Mouse (Mus musculus): ENCODE measurements around the gene Izumo1r. TPM values are rescaled to one million over a fixed set of nuclear protein-coding genes. Genes with fewer than 3 reads are reported as not detected.

The Izumo1r gene
- total RNA-seq, 2 experiments from 2014 or later: not detected

DNA sequence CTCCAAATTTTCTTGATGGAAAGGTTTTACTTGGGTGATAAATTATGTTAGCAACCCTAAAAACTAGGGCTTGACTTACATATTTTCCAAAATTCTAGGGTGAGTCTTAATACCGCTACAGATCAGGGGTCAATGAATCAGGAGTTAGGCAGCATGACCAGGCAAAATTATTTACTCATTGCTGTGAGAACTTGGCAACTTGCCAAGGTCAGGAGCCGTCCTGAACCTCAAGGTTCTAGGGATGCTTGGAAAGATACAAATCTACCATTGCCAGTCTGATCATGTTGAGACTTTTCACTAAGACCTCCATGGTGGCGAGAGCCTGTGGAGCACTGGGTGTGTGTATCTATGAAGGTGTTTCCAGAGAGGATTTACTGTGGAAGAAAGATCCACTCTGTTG, 32.2 kb downstream of the Izumo1r start:
- intact Hi-C loops (cut with DNase I; ENCODE audit: low total_unique reads): no loop called here
- DNase-seq: no peak

DNA sequence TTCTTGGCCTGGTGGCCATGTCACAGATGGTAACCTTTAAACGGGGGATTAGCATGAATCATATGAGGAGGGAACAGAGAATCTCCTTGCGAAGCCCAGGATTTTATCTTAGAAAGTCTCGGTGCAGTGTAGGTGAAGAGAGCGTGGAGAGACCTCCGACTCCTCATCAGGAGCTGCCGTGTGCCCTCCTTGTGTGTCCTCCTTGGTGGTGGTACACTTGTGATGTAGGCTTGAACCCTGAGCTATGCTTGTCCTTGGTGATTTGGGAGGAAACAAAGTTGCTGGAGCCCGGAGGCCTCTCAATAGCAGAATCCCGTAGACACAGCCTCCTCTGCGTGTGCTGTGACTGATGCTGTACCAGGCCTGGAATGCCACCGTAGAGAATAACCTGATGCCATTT, 32.9 kb downstream of the Izumo1r start:
- DNase-seq: no peak
- intact Hi-C loops (cut with DNase I; ENCODE audit: low total_unique reads): no loop called here

DNA sequence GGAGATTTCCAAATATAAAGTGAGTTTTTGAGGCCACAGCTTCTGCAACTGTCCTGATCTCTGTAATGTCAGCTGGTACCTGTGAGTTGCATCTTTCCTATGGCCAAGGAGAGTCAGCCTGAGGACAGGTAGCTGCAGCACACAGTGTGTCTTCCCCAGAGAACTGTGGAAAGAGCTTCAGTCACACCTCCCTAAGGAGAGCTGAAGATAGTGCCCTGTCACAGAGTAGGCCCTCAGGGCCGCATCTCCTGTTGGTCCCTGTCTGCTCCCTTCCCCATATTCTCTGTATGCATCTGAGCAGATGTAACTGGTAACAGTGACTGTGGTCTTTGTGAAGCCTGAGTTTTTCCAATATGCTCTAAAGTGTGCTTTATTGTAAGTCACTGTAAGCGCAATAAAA, 33.4 kb downstream of the Izumo1r start:
- intact Hi-C loops (cut with DNase I; ENCODE audit: low total_unique reads): no loop called here
- DNase-seq: no peak

DNA sequence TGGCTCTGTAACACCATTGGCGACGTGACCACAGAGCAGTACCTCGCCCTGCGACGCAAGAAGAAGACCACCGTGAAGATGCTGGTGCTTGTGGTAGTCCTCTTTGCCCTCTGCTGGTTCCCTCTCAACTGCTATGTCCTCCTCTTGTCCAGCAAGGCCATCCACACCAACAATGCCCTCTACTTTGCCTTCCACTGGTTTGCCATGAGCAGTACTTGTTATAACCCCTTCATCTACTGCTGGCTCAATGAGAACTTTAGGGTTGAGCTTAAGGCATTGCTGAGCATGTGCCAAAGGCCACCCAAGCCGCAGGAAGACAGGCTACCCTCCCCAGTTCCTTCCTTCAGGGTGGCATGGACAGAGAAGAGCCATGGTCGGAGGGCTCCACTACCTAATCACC, 35.4 kb downstream of the Izumo1r start:
- no peak for DNase-seq
- intact Hi-C loops (cut with DNase I; ENCODE audit: low total_unique reads): no loop called here

- intact Hi-C loops (cut with DNase I; ENCODE audit: low total_unique reads): no loop called here
- DNase-seq: peak; percentile 36
Observed at GRCm38 (mm10) chr9:14866957-14867356, 36.8 kb downstream of the Izumo1r start.

DNA sequence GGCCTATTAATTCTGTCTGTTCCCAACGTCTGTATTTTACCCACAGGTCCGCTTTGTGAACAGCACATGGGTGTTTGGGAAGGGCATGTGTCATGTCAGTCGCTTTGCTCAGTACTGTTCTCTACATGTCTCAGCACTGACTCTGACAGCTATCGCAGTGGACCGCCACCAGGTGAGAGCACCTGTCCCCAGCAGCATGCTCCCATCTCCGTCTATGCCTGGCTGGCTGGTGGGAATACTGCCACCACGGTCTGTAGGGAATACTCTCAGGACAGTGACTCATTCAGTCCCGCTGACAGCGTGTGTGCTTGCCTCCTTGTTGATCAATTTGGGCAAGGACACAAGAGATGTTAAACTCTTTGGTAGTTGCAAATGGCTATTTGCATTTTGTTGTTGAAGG, 39.0 kb downstream of the Izumo1r start:
- DNase-seq: no peak
- intact Hi-C loops (cut with DNase I; ENCODE audit: low total_unique reads): loop anchor here (5.0 kb wide), 1 partner anchor 153 kb away; no protein-coding TSS in a partner anchor

DNA sequence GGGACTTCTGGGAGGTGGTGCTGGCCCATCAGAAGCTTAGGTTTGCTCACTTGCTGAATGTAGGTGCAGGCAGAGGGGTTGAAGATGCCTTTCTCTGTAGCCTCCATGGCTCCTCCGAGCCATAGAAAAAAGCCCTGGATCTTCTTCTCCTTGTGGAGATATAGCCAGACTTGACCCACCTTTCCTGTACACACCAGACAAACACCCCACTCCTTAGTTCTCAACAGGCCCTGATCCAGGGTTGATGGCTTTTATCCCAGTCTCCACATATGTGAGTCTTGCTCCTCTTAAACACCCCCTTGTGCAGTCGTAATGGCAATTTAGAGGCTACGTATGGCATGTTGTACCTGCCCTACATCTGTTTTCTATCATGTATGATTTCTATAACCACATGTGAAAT, 40.6 kb downstream of the Izumo1r start:
- intact Hi-C loops (cut with DNase I; ENCODE audit: low total_unique reads): loop anchor here (5.0 kb wide), 1 partner anchor 154 kb away; no protein-coding TSS in a partner anchor

DNA sequence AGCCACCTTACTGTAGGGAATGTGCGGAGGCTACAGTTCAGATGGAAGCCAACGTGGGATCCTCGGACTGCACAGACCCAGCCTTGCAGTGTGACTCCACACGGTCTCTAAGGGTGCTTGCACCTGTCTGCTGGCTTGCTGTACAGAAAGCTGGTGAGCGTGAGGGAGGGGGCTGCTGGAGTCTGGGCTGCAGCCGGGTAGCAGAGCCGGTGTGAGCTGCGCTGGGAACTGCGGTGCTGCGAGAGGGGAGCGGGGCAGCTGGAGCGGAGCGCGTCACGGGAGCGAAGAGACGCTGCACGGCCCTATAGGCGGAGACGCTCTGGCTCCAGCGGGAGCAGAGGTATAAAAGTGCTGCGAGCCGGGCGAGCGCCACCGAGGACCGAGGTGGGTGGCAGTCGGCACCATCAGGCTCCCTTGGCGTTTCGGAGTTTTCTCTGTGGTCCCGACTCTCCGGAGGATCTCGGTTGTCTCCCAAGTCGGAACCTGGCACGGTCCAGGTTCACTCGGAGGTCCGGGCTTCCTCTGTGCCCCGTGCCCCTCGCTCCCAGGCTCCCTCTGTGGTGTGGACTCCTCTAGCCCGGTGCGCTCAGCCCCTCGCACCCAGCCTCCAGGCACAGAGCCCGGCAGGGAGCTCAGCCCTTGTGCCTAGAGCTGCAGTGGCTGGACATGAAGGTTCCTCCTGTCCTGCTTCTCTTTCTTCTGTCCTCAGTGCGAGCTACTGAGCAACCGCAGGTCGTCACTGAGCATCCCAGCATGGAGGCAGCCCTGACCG, 43.7 kb downstream of the Izumo1r start, which contains the start of gene Gpr83:
Gene Gpr83 (plus strand): TSS at position 343 of the 772 bp plus-strand sequence.
- intact Hi-C loops (cut with DNase I; ENCODE audit: low total_unique reads): loop anchor here (5.0 kb wide), 1 partner anchor 157 kb away; no protein-coding TSS in a partner anchor
- no peak for DNase-seq

More for the DNA sequence above, 40.6 kb downstream of the Izumo1r start:
- no peak for DNase-seq

DNA sequence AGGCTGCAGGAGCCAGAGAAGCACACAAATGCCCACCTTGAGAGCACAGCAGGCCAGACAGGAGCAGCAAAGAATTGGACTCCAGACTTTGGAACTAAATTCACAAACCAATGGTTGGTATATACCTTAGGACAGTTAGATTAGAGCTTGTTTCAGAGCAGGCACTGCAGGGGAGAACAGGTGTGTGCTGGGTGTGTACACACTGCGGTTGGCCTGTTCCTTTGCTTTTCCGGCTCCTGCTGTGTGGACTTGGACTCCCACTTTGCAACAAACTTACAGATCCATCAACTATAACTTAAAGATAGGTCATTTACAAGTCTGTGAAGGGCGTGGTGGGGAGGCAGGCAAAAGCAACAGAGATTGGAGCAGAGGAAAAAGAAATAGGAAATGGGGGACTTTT, 45.0 kb downstream of the Izumo1r start:
- intact Hi-C loops (cut with DNase I; ENCODE audit: low total_unique reads): no loop called here
- no peak for DNase-seq

DNA sequence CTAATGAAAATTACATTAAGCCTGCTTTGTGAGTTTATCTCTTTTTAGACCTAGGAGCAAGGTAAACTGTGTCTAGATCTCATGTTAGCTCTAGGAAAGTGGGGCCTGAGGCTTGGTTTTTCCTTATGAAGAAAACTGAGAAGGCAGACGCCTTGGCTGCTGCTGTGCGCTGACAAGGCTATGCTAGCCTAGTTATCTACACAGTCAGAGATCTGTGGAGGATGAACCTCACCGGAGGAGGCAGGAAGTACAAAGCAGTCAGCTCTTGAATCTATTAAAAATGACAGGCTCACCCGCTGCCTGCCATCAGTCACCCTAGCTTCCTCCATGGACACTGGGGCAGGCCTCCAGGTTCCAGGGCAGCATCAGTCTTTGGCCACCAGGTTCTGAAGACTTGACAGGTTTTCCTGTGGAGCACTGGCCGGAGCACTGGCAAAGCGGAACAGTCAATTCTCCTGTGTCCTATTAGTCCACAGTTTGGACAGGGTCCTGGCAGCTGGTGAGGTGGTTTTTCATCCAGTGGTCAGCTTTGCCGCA, 45.5 kb downstream of the Izumo1r start:
- intact Hi-C loops (cut with DNase I; ENCODE audit: low total_unique reads): no loop called here
- no peak for DNase-seq

- no peak for DNase-seq
- intact Hi-C loops (cut with DNase I; ENCODE audit: low total_unique reads): no loop called here
Observed at GRCm38 (mm10) chr9:14856922-14857654, 46.7 kb downstream of the Izumo1r start.

DNA sequence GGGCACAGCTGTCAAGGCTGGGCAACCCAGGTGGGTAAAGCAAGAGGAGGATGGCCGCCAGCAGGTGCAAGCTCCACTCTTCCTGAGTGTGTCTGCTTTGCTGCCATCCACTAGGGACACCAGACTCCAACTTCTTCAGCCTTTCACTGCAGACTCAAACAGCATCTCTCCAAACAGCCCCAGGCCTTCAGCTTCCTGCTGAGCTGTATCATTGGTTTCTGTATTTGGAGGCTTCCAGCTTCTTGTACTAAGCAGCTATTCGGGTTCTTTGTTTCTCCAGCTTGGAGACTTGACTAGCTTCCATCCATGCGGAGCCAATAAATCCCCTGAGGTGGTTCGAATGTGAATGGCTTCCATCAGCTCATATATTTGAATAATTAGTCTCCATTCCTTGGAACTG, 49.2 kb downstream of the Izumo1r start:
- intact Hi-C loops (cut with DNase I; ENCODE audit: low total_unique reads): no loop called here
- no peak for DNase-seq

GRCm38 (mm10) chr9:14848267-14848935, 55.3 kb downstream of the Izumo1r start:
- intact Hi-C loops (cut with DNase I; ENCODE audit: low total_unique reads): no loop called here
- no peak for DNase-seq

- intact Hi-C loops (cut with DNase I; ENCODE audit: low total_unique reads): no loop called here
- DNase-seq: no peak
Observed at GRCm38 (mm10) chr9:14846428-14846827, 57.3 kb downstream of the Izumo1r start.

- intact Hi-C loops (cut with DNase I; ENCODE audit: low total_unique reads): no loop called here
- DNase-seq: no peak
Observed at GRCm38 (mm10) chr9:14843901-14844300, 59.8 kb downstream of the Izumo1r start.

DNA sequence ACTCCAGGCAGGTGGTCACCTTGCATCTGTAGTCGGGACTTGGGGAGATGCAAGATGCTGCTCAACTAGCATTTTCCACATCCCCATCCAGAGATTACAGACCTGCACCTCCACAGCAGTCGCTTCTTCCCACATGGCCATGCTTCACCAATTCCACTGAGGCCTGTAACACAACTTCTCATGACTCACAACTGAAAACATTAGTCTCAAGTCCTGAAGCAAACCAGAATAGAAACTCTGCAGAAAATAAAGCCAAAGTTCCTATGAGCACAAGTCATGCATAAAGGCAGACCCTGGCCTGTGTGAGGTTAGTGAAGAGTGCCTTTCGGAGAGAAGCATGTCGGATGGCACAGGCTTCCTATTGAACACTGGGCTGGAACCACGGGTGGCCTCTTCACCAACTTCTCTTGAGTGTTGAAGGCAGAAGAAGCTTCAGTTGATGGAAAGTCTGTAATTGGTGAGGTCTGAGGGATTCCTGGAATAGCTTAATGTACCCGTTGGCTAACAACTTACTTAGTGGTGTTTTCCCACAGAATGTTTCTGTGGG, 60.4 kb downstream of the Izumo1r start:
- no peak for DNase-seq
- intact Hi-C loops (cut with DNase I; ENCODE audit: low total_unique reads): no loop called here

DNA sequence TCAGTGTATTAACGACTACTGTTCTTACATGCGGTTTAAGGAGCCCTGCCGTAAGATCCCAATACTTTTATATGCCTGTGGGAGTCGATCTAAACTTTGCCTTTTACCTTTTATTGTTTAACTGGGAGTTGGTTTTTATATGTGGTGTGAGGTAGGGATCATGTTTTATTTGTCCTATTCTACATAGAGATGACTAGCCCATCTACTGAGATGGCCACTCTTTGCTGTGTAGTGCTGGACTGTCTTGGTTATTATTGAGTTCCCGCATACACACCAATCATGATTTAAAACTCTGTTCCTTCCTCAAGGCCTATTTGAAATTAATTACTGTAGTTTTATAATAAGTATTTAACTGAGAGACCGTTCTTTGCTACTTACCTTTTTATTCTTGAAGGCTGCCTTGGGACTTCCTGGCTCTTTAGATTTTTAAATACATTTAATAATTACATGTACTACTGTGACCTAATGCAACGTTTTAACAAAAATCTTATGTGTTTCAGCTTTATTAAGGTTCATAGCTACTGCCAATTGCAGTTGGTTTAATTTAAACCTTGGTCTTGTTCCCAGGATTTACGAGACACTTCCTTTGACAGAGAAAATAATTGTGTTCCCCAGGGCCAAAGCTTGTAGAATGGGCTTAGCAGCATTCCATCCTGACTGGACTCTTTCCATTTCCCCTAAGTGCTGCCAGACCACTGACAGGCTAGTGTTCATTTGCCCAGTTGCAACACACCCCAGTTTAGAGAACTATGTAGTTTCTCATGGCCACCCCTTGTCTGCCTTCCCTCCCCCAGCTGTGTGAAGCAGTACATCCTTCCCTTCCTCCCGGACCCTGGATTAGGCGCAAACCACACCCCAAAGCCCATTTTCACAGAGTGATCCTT, 61.6 kb downstream of the Izumo1r start:
- peak; percentile 12 for DNase-seq
- intact Hi-C loops (cut with DNase I; ENCODE audit: low total_unique reads): no loop called here

DNA sequence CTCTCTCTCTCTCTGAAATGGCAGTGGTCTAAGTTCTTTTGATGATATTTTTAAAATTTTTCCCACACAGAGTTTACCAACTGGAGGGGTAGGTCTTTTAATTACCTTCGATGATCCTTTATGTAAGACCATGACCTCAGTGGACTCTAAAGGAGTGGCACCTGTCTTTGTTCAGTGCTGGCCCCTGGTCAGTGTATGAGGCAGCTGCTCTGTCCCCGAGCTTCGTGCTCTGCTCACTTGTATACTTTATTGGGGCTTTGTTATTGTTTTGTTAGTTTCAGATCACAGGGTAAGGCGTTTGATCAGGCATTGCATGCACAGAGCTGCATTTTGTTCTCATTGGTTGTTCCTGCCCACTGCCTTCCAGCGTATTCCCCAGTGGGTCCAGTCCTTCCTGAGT, 63.8 kb downstream of the Izumo1r start:
- DNase-seq: no peak
- intact Hi-C loops (cut with DNase I; ENCODE audit: low total_unique reads): no loop called here

- peak; percentile 41 for DNase-seq
- intact Hi-C loops (cut with DNase I; ENCODE audit: low total_unique reads): no loop called here
Observed at GRCm38 (mm10) chr9:14839527-14839926, 64.2 kb downstream of the Izumo1r start.

Measured in gastrocnemius, postnatal 14 days (tissue).